In the genomic region with DNA sequence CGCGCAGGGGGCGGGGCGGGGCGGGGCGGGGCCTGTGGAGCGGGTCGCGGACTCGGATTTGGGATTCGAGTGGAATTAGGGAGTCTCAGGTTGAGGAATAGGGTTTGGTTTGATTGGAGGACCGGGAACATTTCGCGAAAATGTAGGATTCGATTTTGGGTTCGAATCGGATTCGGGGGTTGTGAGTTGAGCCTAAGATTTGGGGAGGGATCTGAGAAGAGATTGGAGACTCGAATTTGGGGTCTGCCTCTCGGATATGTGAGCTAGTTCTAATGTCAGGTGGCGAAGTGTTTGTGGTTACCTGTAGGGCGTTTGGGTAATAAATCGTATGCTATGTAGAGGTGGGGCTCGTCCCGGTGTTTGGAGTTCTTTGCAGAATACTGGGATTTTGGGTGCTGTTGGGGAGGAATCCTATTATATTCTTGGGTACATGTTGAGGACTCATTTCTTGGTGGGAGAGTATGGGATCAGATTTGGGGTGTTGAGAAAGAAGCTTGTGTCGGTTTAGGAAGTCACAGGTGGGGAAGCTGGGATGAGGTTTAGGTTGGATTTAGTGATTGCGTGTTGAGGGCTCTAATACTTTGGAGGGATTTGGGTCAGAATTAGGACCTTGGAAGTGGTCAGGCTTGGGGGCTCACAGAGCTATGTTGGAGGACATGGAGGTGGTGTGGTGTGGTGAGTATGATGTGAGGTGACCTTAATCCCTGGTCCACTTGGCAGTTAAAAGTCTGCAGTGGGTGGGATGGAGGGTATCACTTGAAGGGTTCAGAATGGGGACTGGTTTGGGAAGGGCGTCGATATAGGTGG, we compare ENCODE assay signal across 8 mouse cellular contexts. TPM values are rescaled to one million over a fixed set of nuclear protein-coding genes. Genes with fewer than 3 reads are reported as not detected.
A peak's percentile ranks its signal among the peaks of the same experiment; 100 is the strongest.
DNase-seq lines count a peak whose midpoint lies in the region; ATAC-seq and TF ChIP-seq lines count a peak whose summit lies in the region.

No protein-coding gene starts in this region.

- no peak for ATAC-seq in kidney, embryonic 15.5 days (replicated peaks; ENCODE audit: low FRiP score)
- ATAC-seq in hindbrain, embryonic 14.5 days (ENCODE audit: low FRiP score): no peak
- ATAC-seq in midbrain, embryonic 14.5 days (ENCODE audit: low FRiP score, low TSS enrichment): no peak

- H3K27ac ChIP-seq in kidney, embryonic 15.5 days: peak overlapping the region; percentile 90
- no peak overlapping the region for H3K27ac ChIP-seq in cortical plate, adult 2 months (ENCODE audit: insufficient read depth, low read length)
- peak overlapping the region; percentile 95 for H3K27ac ChIP-seq in hindbrain, embryonic 14.5 days
- peak overlapping the region; percentile 92 for H3K27ac ChIP-seq in midbrain, embryonic 14.5 days (replicated peaks; ENCODE audit: low read depth, low read length)

- peak overlapping the region; percentile 79 for H3K4me2 ChIP-seq in kidney, embryonic 15.5 days
- H3K4me2 ChIP-seq in hindbrain, embryonic 14.5 days (replicated peaks): peak overlapping the region; percentile 91
- H3K4me2 ChIP-seq in midbrain, embryonic 14.5 days (ENCODE audit: low read length): peak overlapping the region; percentile 92

- peaks cover 53% of the 10 kb centered on the region for H3K4me1 ChIP-seq in kidney, embryonic 15.5 days
- H3K4me1 ChIP-seq in cortical plate, adult 2 months (ENCODE audit: control insufficient read depth, insufficient read depth, low read length): 0 out of 2 replicates have a peak, but pooled peaks cover 2% of the 10 kb centered on the region
- H3K4me1 ChIP-seq in hindbrain, embryonic 14.5 days (replicated peaks; ENCODE audit: control insufficient read depth, insufficient read depth, low read length): peaks cover 12% of the 10 kb centered on the region
- H3K4me1 ChIP-seq in midbrain, embryonic 14.5 days (ENCODE audit: control insufficient read depth, insufficient read depth, low read length): peaks cover 10% of the 10 kb centered on the region

- no peaks in the 10 kb centered on the region for H3K27me3 ChIP-seq in kidney, embryonic 15.5 days
- H3K27me3 ChIP-seq in hindbrain, embryonic 14.5 days (ENCODE audit: control insufficient read depth, insufficient read depth, low read length): no peaks in the 10 kb centered on the region
- no peaks in the 10 kb centered on the region for H3K27me3 ChIP-seq in midbrain, embryonic 14.5 days (ENCODE audit: control insufficient read depth, insufficient read depth, low read length)

- 6% methylated on average over 29 of the region's 29 CpGs for WGBS in kidney, embryonic 15.5 days
- 11% methylated on average over 25 of the region's 29 CpGs for WGBS in hindbrain, embryonic 14.5 days
- 7% methylated on average over 29 of the region's 29 CpGs for WGBS in midbrain, embryonic 14.5 days

- H3K9ac ChIP-seq in kidney, embryonic 15.5 days: peak overlapping the region; percentile 94
- peak overlapping the region; percentile 96 for H3K9ac ChIP-seq in hindbrain, embryonic 14.5 days
- H3K9ac ChIP-seq in midbrain, embryonic 14.5 days (replicated peaks; ENCODE audit: low read length): peak overlapping the region; percentile 84

- TF ChIP-seq POLR2A in cortical plate, adult 2 months (IDR thresholded peaks at IDR 0.05; ENCODE audit: extremely low read depth, insufficient read depth, low read length): no peak

- no peaks in the 10 kb centered on the region for H3K9me3 ChIP-seq in kidney, embryonic 15.5 days (replicated peaks)
- no peaks in the 10 kb centered on the region for H3K9me3 ChIP-seq in hindbrain, embryonic 14.5 days (ENCODE audit: control insufficient read depth, low read length)
- H3K9me3 ChIP-seq in midbrain, embryonic 14.5 days (ENCODE audit: control insufficient read depth, low read length): no peaks in the 10 kb centered on the region

- TF ChIP-seq CTCF in cortical plate, adult 2 months (IDR thresholded peaks at IDR 0.05; ENCODE audit: extremely low read depth, insufficient read depth, low read length): no peak

- H3K4me3 ChIP-seq in kidney, embryonic 15.5 days (replicated peaks): peak overlapping the region; percentile 80
- peak overlapping the region; percentile 74 for H3K4me3 ChIP-seq in cortical plate, adult 2 months (ENCODE audit: insufficient read depth, low read length)
- H3K4me3 ChIP-seq in hindbrain, embryonic 14.5 days (replicated peaks; ENCODE audit: low read length): peak overlapping the region; percentile 73
- peak overlapping the region; percentile 74 for H3K4me3 ChIP-seq in midbrain, embryonic 14.5 days (replicated peaks; ENCODE audit: low read depth, low read length)

- H3K36me3 ChIP-seq in kidney, embryonic 15.5 days: peaks cover 25% of the 10 kb centered on the region
- peaks cover 25% of the 10 kb centered on the region for H3K36me3 ChIP-seq in hindbrain, embryonic 14.5 days (replicated peaks; ENCODE audit: control insufficient read depth, insufficient read depth)
- peaks cover 24% of the 10 kb centered on the region for H3K36me3 ChIP-seq in midbrain, embryonic 14.5 days (ENCODE audit: control insufficient read depth, insufficient read depth, low read length)

- no peak for DNase-seq in kidney, postnatal 36 days
- no peak for DNase-seq in hindbrain, embryonic 14.5 days (ENCODE audit: low spot score)
- DNase-seq in midbrain, embryonic 14.5 days: no peak
- DNase-seq in right cerebral cortex, adult 18-20 months: no peak
- no peak for DNase-seq in natural killer cell, adult 2 months (ENCODE audit: low spot score in 2 of 2)
- no peak for DNase-seq in cerebellum, postnatal 14 days

RNA-seq across cellular contexts. Expression of a gene that starts 0.8 kb away (rescaled TPM):
- 1,583 and 1,739 TPM in 2 replicates for polyA plus RNA-seq in kidney, embryonic 15.5 days (2015; fragmentation: Nextera tagmentation; extraction: Ambion mirVana)
- polyA plus RNA-seq in cortical plate, adult 2 months (2012; rRNA removed): 643 and 729 TPM in 2 replicates
- 1,195 and 1,204 TPM in 2 replicates for polyA plus RNA-seq in hindbrain, embryonic 14.5 days (2014; fragmentation: Nextera tagmentation; extraction: Ambion mirVana)
- polyA plus RNA-seq in midbrain, embryonic 14.5 days (2014; fragmentation: Nextera tagmentation; extraction: Ambion mirVana): 1,218 and 1,334 TPM in 2 replicates

RNA-seq across cellular contexts. Expression of a gene that starts 14.0 kb away (rescaled TPM):
- 5.6 and 5.7 TPM in 2 replicates for polyA plus RNA-seq in kidney, embryonic 15.5 days (2015; fragmentation: Nextera tagmentation; extraction: Ambion mirVana)
- 4.7 and 5.0 TPM in 2 replicates for polyA plus RNA-seq in cortical plate, adult 2 months (2012; rRNA removed)
- 0.37 and 0.96 TPM in 2 replicates for polyA plus RNA-seq in hindbrain, embryonic 14.5 days (2014; fragmentation: Nextera tagmentation; extraction: Ambion mirVana)
- 0.23 and 0.30 TPM in 2 replicates for polyA plus RNA-seq in midbrain, embryonic 14.5 days (2014; fragmentation: Nextera tagmentation; extraction: Ambion mirVana)

RNA-seq across cellular contexts. Expression of a gene that starts 16.6 kb away (rescaled TPM):
- 0.83 and 1.2 TPM in 2 replicates for polyA plus RNA-seq in kidney, embryonic 15.5 days (2015; fragmentation: Nextera tagmentation; extraction: Ambion mirVana)
- polyA plus RNA-seq in cortical plate, adult 2 months (2012; rRNA removed): 24.8 and 29.4 TPM in 2 replicates
- polyA plus RNA-seq in hindbrain, embryonic 14.5 days (2014; fragmentation: Nextera tagmentation; extraction: Ambion mirVana): 9.9 and 14.3 TPM in 2 replicates
- 6.2 and 7.3 TPM in 2 replicates for polyA plus RNA-seq in midbrain, embryonic 14.5 days (2014; fragmentation: Nextera tagmentation; extraction: Ambion mirVana)

RNA-seq across cellular contexts. Expression of a gene that starts 22.2 kb away (rescaled TPM):
- polyA plus RNA-seq in kidney, embryonic 15.5 days (2015; fragmentation: Nextera tagmentation; extraction: Ambion mirVana): 0.09 TPM in 1 of 2 replicates, not detected in the other
- 1.6 and 2.3 TPM in 2 replicates for polyA plus RNA-seq in cortical plate, adult 2 months (2012; rRNA removed)
- 0.16 TPM in 1 of 2 replicates, not detected in the other for polyA plus RNA-seq in hindbrain, embryonic 14.5 days (2014; fragmentation: Nextera tagmentation; extraction: Ambion mirVana)
- 0.12 TPM in 1 of 2 replicates, not detected in the other for polyA plus RNA-seq in midbrain, embryonic 14.5 days (2014; fragmentation: Nextera tagmentation; extraction: Ambion mirVana)

RNA-seq across cellular contexts. Expression of a gene that starts 27.7 kb away (rescaled TPM):
- 303 and 328 TPM in 2 replicates for polyA plus RNA-seq in kidney, embryonic 15.5 days (2015; fragmentation: Nextera tagmentation; extraction: Ambion mirVana)
- 223 and 238 TPM in 2 replicates for polyA plus RNA-seq in cortical plate, adult 2 months (2012; rRNA removed)
- polyA plus RNA-seq in hindbrain, embryonic 14.5 days (2014; fragmentation: Nextera tagmentation; extraction: Ambion mirVana): 241 and 287 TPM in 2 replicates
- 256 and 328 TPM in 2 replicates for polyA plus RNA-seq in midbrain, embryonic 14.5 days (2014; fragmentation: Nextera tagmentation; extraction: Ambion mirVana)
